Comparison of ENCODE assay signal across 8 mouse cellular contexts in genomic region chr2:151038811-151039222, GRCm38 (mm10). TPM values are rescaled to one million over a fixed set of nuclear protein-coding genes. Genes with fewer than 3 reads are reported as not detected.
DNase-seq lines count a peak whose midpoint lies in the region; ATAC-seq and TF ChIP-seq lines count a peak whose summit lies in the region.

No protein-coding gene starts in this region.

- H3K4me1 ChIP-seq in heart, postnatal 0 days (ENCODE audit: control insufficient read depth, insufficient read depth), result peaks cover 15% of the 10 kb centered on the region
- H3K4me1 ChIP-seq in G1E (ENCODE audit: insufficient read depth, low read depth, low read length), result peaks cover 46% of the 10 kb centered on the region
- peaks cover 6% of the 10 kb centered on the region; the same call in 1 of the 2 replicates for H3K4me1 ChIP-seq in embryonic fibroblast, embryonic 13.5 days (ENCODE audit: control insufficient read depth, insufficient read depth, low read length)
- H3K4me1 ChIP-seq in limb, embryonic 12.5 days (replicated peaks), result peaks cover 16% of the 10 kb centered on the region
- H3K4me1 ChIP-seq in neural tube, embryonic 11.5 days (ENCODE audit: control insufficient read depth, insufficient read depth, low read length), result peaks cover 5% of the 10 kb centered on the region; the same call in 1 of the 2 replicates

- H3K9ac ChIP-seq in heart, postnatal 0 days (replicated peaks; ENCODE audit: low read depth, low read length), result peak overlapping the region; percentile 86
- peak overlapping the region; percentile 97 for H3K9ac ChIP-seq in limb, embryonic 12.5 days (replicated peaks)
- H3K9ac ChIP-seq in neural tube, embryonic 11.5 days (ENCODE audit: low read length), result peak overlapping the region; percentile 97

- H3K27me3 ChIP-seq in heart, postnatal 0 days (ENCODE audit: control insufficient read depth, insufficient read depth, low read length), result no peaks in the 10 kb centered on the region
- no peaks in the 10 kb centered on the region for H3K27me3 ChIP-seq in G1E (ENCODE audit: insufficient read depth, low read length)
- H3K27me3 ChIP-seq in limb, embryonic 12.5 days, result no peaks in the 10 kb centered on the region
- no peaks in the 10 kb centered on the region for H3K27me3 ChIP-seq in neural tube, embryonic 11.5 days (ENCODE audit: control insufficient read depth, insufficient read depth, low read length)

- H3K4me3 ChIP-seq in heart, postnatal 0 days (ENCODE audit: low read depth, low read length), result peak overlapping the region; percentile 88
- H3K4me3 ChIP-seq in G1E (ENCODE audit: low read depth, low read length), result peak overlapping the region; percentile 96
- peak overlapping the region; percentile 80 for H3K4me3 ChIP-seq in embryonic fibroblast, embryonic 13.5 days (ENCODE audit: insufficient read depth, low read length)
- peak overlapping the region; percentile 79 for H3K4me3 ChIP-seq in limb, embryonic 12.5 days (replicated peaks)
- peak overlapping the region; percentile 88 for H3K4me3 ChIP-seq in neural tube, embryonic 11.5 days (ENCODE audit: low read depth, low read length)

- no peak for DNase-seq in heart, postnatal 0 days (ENCODE audit: low spot score)
- no peak for DNase-seq in heart, postnatal 36 days
- DNase-seq in G1E (ENCODE audit: low spot score), result no peak
- peak; percentile 57 for DNase-seq in neural tube, embryonic 11.5 days (ENCODE audit: low spot score)
- DNase-seq in frontal cortex, postnatal 10 days (ENCODE audit: low spot score in 2 of 2), result no peak
- DNase-seq in thymus, postnatal 10 days (ENCODE audit: low spot score in 2 of 2), result no peak

- H3K9me3 ChIP-seq in heart, postnatal 0 days (replicated peaks; ENCODE audit: control insufficient read depth, low read length), result no peaks in the 10 kb centered on the region
- H3K9me3 ChIP-seq in G1E (replicated peaks), result no peaks in the 10 kb centered on the region
- H3K9me3 ChIP-seq in limb, embryonic 12.5 days, result no peaks in the 10 kb centered on the region
- no peaks in the 10 kb centered on the region for H3K9me3 ChIP-seq in neural tube, embryonic 11.5 days (ENCODE audit: control insufficient read depth, low read length)

- H3K4me2 ChIP-seq in heart, postnatal 0 days (ENCODE audit: low read depth, low read length), result peak overlapping the region; percentile 98
- peak overlapping the region; percentile 75 for H3K4me2 ChIP-seq in limb, embryonic 12.5 days
- peak overlapping the region; percentile 76 for H3K4me2 ChIP-seq in neural tube, embryonic 11.5 days (ENCODE audit: low read depth)

- peak; percentile 66 for ATAC-seq in heart, postnatal 0 days (ENCODE audit: insufficient read depth, low read depth)
- ATAC-seq in G1E (ENCODE audit: extremely low read depth, insufficient number of reproducible peaks, low FRiP score, poor library complexity, severe bottlenecking), result no peak
- no peak for ATAC-seq in limb, embryonic 12.5 days (ENCODE audit: insufficient number of reproducible peaks, insufficient read depth, low FRiP score, low TSS enrichment, low read depth)
- peak; percentile 70; the same call in 1 of the 2 replicates for ATAC-seq in neural tube, embryonic 11.5 days (ENCODE audit: insufficient read depth, low FRiP score, low TSS enrichment)

- TF ChIP-seq CTCF in heart, postnatal 0 days (IDR thresholded peaks at IDR 0.05; ENCODE audit: low read depth), result no peak
- no peak for TF ChIP-seq CTCF in G1E (IDR thresholded peaks at IDR 0.05; ENCODE audit: low read depth, low read length)
- TF ChIP-seq CTCF in embryonic fibroblast, embryonic 13.5 days (IDR thresholded peaks at IDR 0.05; ENCODE audit: borderline replicate concordance, insufficient read depth, low read length), result no peak

- H3K27ac ChIP-seq in heart, postnatal 0 days (ENCODE audit: low read depth), result peak overlapping the region; percentile 41; the same call in 1 of the 2 replicates
- no peak overlapping the region for H3K27ac ChIP-seq in embryonic fibroblast, embryonic 13.5 days (ENCODE audit: insufficient read depth, low read length)
- H3K27ac ChIP-seq in limb, embryonic 12.5 days, result peak overlapping the region; percentile 90
- H3K27ac ChIP-seq in neural tube, embryonic 11.5 days (ENCODE audit: low read depth, low read length), result peak overlapping the region; percentile 68; the same call in 1 of the 2 replicates

- TF ChIP-seq POLR2A in embryonic fibroblast, embryonic 13.5 days (IDR thresholded peaks at IDR 0.05; ENCODE audit: low read depth, low read length), result no peak

- intact Hi-C loops in heart, postnatal 36 days (cut with DNase I), result loop anchor here (2.0 to 10.0 kb wide), 2 partner anchors 130 to 904 kb away; partner anchors contain the start of gene Zfp120

- TF ChIP-seq EP300 in heart, postnatal 0 days (IDR thresholded peaks at IDR 0.05; ENCODE audit: low read depth), result no peak

- no peaks in the 10 kb centered on the region for H3K36me3 ChIP-seq in heart, postnatal 0 days (replicated peaks; ENCODE audit: control insufficient read depth, insufficient read depth, low read length)
- H3K36me3 ChIP-seq in G1E (replicated peaks), result peaks cover 20% of the 10 kb centered on the region
- peaks cover 6% of the 10 kb centered on the region; the same call in 1 of the 2 replicates for H3K36me3 ChIP-seq in limb, embryonic 12.5 days
- no peaks in the 10 kb centered on the region for H3K36me3 ChIP-seq in neural tube, embryonic 11.5 days (ENCODE audit: control insufficient read depth, insufficient read depth, low read length)

- WGBS in heart, postnatal 0 days, result under 1% methylated on average over 30 of the region's 30 CpGs
- under 1% methylated on average over 28 of the region's 30 CpGs for WGBS in limb, embryonic 12.5 days
- 0% methylated on average over 30 of the region's 30 CpGs for WGBS in neural tube, embryonic 11.5 days

RNA-seq across cellular contexts. Expression of gene Ninl, which starts 0.4 kb away (rescaled TPM):
- 0.27 and 1.7 TPM in 2 replicates for total RNA-seq in heart, postnatal 0 days (2014; rRNA removed; ENCODE audit: low replicate concordance)
- polyA plus RNA-seq in heart, postnatal 0 days (2015; fragmentation: Nextera tagmentation; extraction: Ambion mirVana), result 1.2 and 1.4 TPM in 2 replicates
- 1 to 10 TPM; 1.4 to 1.7 TPM for total RNA-seq in heart, postnatal 36 days (2021)
- 5.1 and 5.6 TPM in 2 replicates for total RNA-seq in G1E (2014; fragmentation: Nextera tagmentation)
- total RNA-seq in G1E (2017), result 5.3 and 7.5 TPM in 2 replicates
- 2.7 and 3.6 TPM in 2 replicates for polyA plus RNA-seq in G1E (2012)
- polyA plus RNA-seq in embryonic fibroblast, embryonic 13.5 days (2011; ENCODE audit: insufficient read length, low read depth, missing spikeins), result 7.3 and 9.2 TPM in 2 replicates
- 13.2 and 14.5 TPM in 2 replicates for polyA plus RNA-seq in limb, embryonic 12.5 days (2016; fragmentation: Nextera tagmentation; extraction: Ambion mirVana)
- 12.2 and 14.2 TPM in 2 replicates for polyA plus RNA-seq in neural tube, embryonic 11.5 days (2014; fragmentation: Nextera tagmentation; extraction: Ambion mirVana)

RNA-seq across cellular contexts. Expression of gene Nanp, which starts 0.4 kb away (rescaled TPM):
- 7.0 and 9.3 TPM in 2 replicates for total RNA-seq in heart, postnatal 0 days (2014; rRNA removed; ENCODE audit: low replicate concordance)
- polyA plus RNA-seq in heart, postnatal 0 days (2015; fragmentation: Nextera tagmentation; extraction: Ambion mirVana), result 11.7 and 15.5 TPM in 2 replicates
- 1 to 10 TPM; 1.6 to 2.3 TPM for total RNA-seq in heart, postnatal 36 days (2021)
- total RNA-seq in G1E (2014; fragmentation: Nextera tagmentation), result 24.9 and 25.5 TPM in 2 replicates
- 31.0 and 39.3 TPM in 2 replicates for total RNA-seq in G1E (2017)
- polyA plus RNA-seq in G1E (2012), result 20.0 and 22.1 TPM in 2 replicates
- polyA plus RNA-seq in embryonic fibroblast, embryonic 13.5 days (2011; ENCODE audit: insufficient read length, low read depth, missing spikeins), result 11.3 and 15.5 TPM in 2 replicates
- 51.4 and 53.4 TPM in 2 replicates for polyA plus RNA-seq in limb, embryonic 12.5 days (2016; fragmentation: Nextera tagmentation; extraction: Ambion mirVana)
- 42.4 and 43.9 TPM in 2 replicates for polyA plus RNA-seq in neural tube, embryonic 11.5 days (2014; fragmentation: Nextera tagmentation; extraction: Ambion mirVana)

RNA-seq across cellular contexts. Expression of gene Gm14151, which starts 53.3 kb away (rescaled TPM):
- not detected in 2 replicates for total RNA-seq in heart, postnatal 0 days (2014; rRNA removed; ENCODE audit: low replicate concordance)
- polyA plus RNA-seq in heart, postnatal 0 days (2015; fragmentation: Nextera tagmentation; extraction: Ambion mirVana), result not detected in 2 replicates
- not detected for total RNA-seq in heart, postnatal 36 days (2021)
- not detected in 2 replicates for total RNA-seq in G1E (2014; fragmentation: Nextera tagmentation)
- 0.27 TPM in 1 of 2 replicates, not detected in the other for total RNA-seq in G1E (2017)
- not detected in 2 replicates for polyA plus RNA-seq in G1E (2012)
- not detected in 2 replicates for polyA plus RNA-seq in embryonic fibroblast, embryonic 13.5 days (2011; ENCODE audit: insufficient read length, low read depth, missing spikeins)
- polyA plus RNA-seq in limb, embryonic 12.5 days (2016; fragmentation: Nextera tagmentation; extraction: Ambion mirVana), result not detected in 2 replicates
- not detected in 2 replicates for polyA plus RNA-seq in neural tube, embryonic 11.5 days (2014; fragmentation: Nextera tagmentation; extraction: Ambion mirVana)

RNA-seq across cellular contexts. Expression of gene Gm14147, which starts 59.2 kb away (rescaled TPM):
- not detected in 2 replicates for total RNA-seq in heart, postnatal 0 days (2014; rRNA removed; ENCODE audit: low replicate concordance)
- polyA plus RNA-seq in heart, postnatal 0 days (2015; fragmentation: Nextera tagmentation; extraction: Ambion mirVana), result not detected in 2 replicates
- not detected for total RNA-seq in heart, postnatal 36 days (2021)
- total RNA-seq in G1E (2014; fragmentation: Nextera tagmentation) (not detected in 2 replicates), G1E (2017) (0.17 TPM in 1 of 2 replicates, not detected in the other)
- not detected in 2 replicates for polyA plus RNA-seq in G1E (2012)
- not detected in 2 replicates for polyA plus RNA-seq in embryonic fibroblast, embryonic 13.5 days (2011; ENCODE audit: insufficient read length, low read depth, missing spikeins)
- polyA plus RNA-seq in limb, embryonic 12.5 days (2016; fragmentation: Nextera tagmentation; extraction: Ambion mirVana), result not detected in 2 replicates
- not detected in 2 replicates for polyA plus RNA-seq in neural tube, embryonic 11.5 days (2014; fragmentation: Nextera tagmentation; extraction: Ambion mirVana)

Comparison
In these comparisons a context has a peak if more than half of its experiments do, and no peak if none do; other contexts are left out.
1. ATAC-seq: peak in heart, postnatal 0 days (single experiment) and neural tube, embryonic 11.5 days (single experiment); none in G1E (single experiment) and limb, embryonic 12.5 days (single experiment).
2. Peak in every context shown above with its lines, with median percentiles within 50 percentile points of each other: H3K4me2 ChIP-seq, H3K4me3 ChIP-seq and H3K9ac ChIP-seq.